Mouse (Mus musculus) lung, postnatal 0 days (tissue): ENCODE data around the gene Col4a4. TPM values are rescaled to one million over a fixed set of nuclear protein-coding genes. Genes with fewer than 3 reads are reported as not detected.
A peak's percentile ranks its signal among the peaks of the same experiment; 100 is the strongest.

ENCODE experiments used
- ATAC-seq: fragments of 200-750 bp; cut with Nextera tagmentation; 2 replicates; pipeline ENCODE4 v1.8.0; 2017; ENCODE audit warnings: moderate library complexity
- DNase-seq: peaks from one replicate; pipeline ENCODE4 v3.0.0-alpha.2; 2016; ENCODE audit warnings: low spot score
- H3K27ac ChIP-seq: fragments of 300-500 bp; sonication (generic); 2 replicates; pipeline ENCODE4 v1.5.1; 2014; ENCODE audit warnings: antibody characterized with exemption, mild to moderate bottlenecking, low read length, mixed read lengths
- H3K27me3 ChIP-seq: fragments of 300-500 bp; sonication (generic); replicated peaks from 2 replicates; pipeline ENCODE4 v1.6.1; 2014; ENCODE audit warnings: low read length, mixed read lengths; ENCODE audit not compliant: insufficient read depth
- H3K36me3 ChIP-seq: fragments of 300-500 bp; sonication (generic); 2 replicates; pipeline ENCODE4 v1.6.1; 2014; ENCODE audit warnings: low read length, mixed read lengths; ENCODE audit not compliant: insufficient read depth
- H3K4me1 ChIP-seq: fragments of 300-500 bp; sonication (generic); 2 replicates; pipeline ENCODE4 v1.6.1; 2014; ENCODE audit warnings: antibody characterized with exemption, low read depth, low read length, mixed read lengths; ENCODE audit not compliant: insufficient read depth
- H3K4me2 ChIP-seq: fragments of 300-500 bp; sonication (generic); replicated peaks from 2 replicates; pipeline ENCODE4 v1.6.1; 2014; ENCODE audit warnings: low read depth, mild to moderate bottlenecking, low read length, moderate library complexity, mixed read lengths
- H3K4me3 ChIP-seq: fragments of 300-500 bp; sonication (generic); 2 replicates; pipeline ENCODE4 v1.5.1; 2014; ENCODE audit warnings: low read depth, low read length
- H3K9ac ChIP-seq: fragments of 300-500 bp; sonication (generic); replicated peaks from 2 replicates; pipeline ENCODE4 v1.6.1; 2014; ENCODE audit warnings: low read depth, mild to moderate bottlenecking
- H3K9me3 ChIP-seq: fragments of 300-500 bp; sonication (generic); 2 replicates; pipeline ENCODE4 v1.6.1; 2016; ENCODE audit warnings: low read length, mixed read lengths
- CTCF ChIP-seq: IDR thresholded peaks from 2 replicates; pipeline ENCODE4 v1.5.1; 2016; ENCODE audit warnings: antibody characterized with exemption, mild to moderate bottlenecking
- EP300 ChIP-seq: IDR thresholded peaks from 2 replicates; pipeline ENCODE4 v1.6.1; 2016; ENCODE audit warnings: antibody characterized with exemption, mild to moderate bottlenecking, control low read depth
- WGBS: fragments of 180-500 bp; shearing (Covaris S2); extraction: QIAGEN DNeasy Blood & Tissue Kit; methylation state at CpG from one replicate; pipeline ENCODE4 v1.1.7; 2014; 5-methylcytosine and 5-hydroxymethylcytosine counted together
- polyA plus RNA-seq: library from polyadenylated mRNA; unstranded; fragments of >200 nt; fragmentation: Nextera tagmentation; extraction: Ambion mirVana; gene quantifications from 2 replicates; pipeline ENCODE4 v1.2.1, GENCODE M21; 2015

The Col4a4 gene
- 67.3 and 78.7 TPM in 2 replicates for polyA plus RNA-seq

DNA sequence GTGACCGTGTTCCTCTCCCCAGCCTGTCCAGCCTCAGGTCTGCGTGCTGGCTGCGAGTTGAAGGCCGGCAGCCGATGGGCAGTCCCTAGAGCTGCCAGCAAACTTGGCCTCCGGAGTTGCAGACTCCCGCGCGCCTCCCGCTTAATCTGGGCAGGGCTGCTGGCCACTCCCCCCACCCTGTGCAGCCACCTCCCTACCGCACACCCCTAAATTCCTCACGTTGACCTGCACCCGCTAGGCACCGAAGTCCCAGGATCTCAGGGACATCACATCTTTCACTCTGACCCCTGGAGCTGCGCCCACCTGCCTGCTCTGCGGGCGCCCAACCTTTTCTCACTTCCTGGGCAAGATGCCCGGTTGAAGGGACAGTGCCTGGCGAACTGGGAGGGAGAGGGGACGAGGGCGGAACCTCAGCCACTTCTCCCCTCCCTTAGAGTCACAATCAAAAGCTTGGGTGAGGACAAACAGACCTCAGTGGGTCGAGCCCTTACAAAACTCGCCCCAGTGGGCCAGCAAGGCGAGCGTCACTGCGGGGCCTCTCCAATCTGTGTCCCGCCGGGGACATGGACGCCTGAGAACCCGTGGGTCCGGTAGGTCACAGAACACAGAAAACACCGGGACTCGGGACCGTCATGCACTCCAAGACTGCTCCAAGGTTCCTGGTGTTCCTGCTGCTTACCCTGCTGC is at the start of gene Col4a4, which contains the start of gene Col4a3:
TSS of gene Col4a4 (minus strand) at position 137 of the 687 bp plus-strand sequence.
TSS of gene Col4a3 (plus strand) at position 209 of the 687 bp plus-strand sequence.
- no peak for TF ChIP-seq CTCF
- peak; percentile 13; the same call in 1 of the 2 replicates for TF ChIP-seq EP300
- Histone ChIP-seq H3K9ac (peak within 1 kb of the TSS; percentile 36), H3K4me3 (peak within 1 kb of the TSS; percentile 41), H3K4me1 (peaks cover 8% of the 10 kb centered on the region; the same call in 1 of the 2 replicates), H3K9me3 (no peaks in the 10 kb centered on the region), H3K27ac (peak within 1 kb of the TSS; percentile 58), H3K4me2 (peak within 1 kb of the TSS; percentile 73), H3K27me3 (no peaks in the 10 kb centered on the region), H3K36me3 (no peaks in the 10 kb centered on the region)
- peak; percentile 92 for ATAC-seq
- 2% methylated on average over 34 of the region's 34 CpGs for WGBS
- peak; percentile 68 for DNase-seq

DNA sequence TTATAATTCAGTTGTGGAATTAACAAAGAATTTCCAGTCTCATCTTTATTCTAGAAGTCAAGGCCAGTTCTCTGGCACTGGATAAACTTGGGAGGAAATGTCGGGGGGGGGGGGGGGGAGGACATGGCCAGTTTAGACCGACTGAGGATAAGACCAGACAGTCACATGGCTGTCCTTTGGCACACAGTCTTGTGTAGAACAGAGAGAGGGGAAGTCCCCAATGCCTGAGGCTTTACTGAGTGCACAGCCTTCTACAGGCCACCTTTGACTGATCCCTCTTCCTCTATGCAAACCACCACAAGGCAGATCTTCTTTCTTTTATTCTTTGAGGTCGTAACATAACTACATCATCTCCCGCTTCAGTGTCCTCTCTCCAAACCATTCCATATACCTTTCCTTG is 49.7 kb upstream of the Col4a4 start:
- Histone ChIP-seq H3K9ac (no peak overlapping the region), H3K36me3 (no peaks in the 10 kb centered on the region), H3K4me2 (no peak overlapping the region), H3K27me3 (no peaks in the 10 kb centered on the region), H3K4me3 (no peak overlapping the region), H3K27ac (no peak overlapping the region), H3K9me3 (no peaks in the 10 kb centered on the region), H3K4me1 (no peaks in the 10 kb centered on the region)
- TF ChIP-seq EP300: no peak
- TF ChIP-seq CTCF: no peak
- ATAC-seq (no peak; the same call in 1 of the 2 replicates), DNase-seq (no peak)
- WGBS: 71% methylated on average over 3 of the region's 4 CpGs

DNA sequence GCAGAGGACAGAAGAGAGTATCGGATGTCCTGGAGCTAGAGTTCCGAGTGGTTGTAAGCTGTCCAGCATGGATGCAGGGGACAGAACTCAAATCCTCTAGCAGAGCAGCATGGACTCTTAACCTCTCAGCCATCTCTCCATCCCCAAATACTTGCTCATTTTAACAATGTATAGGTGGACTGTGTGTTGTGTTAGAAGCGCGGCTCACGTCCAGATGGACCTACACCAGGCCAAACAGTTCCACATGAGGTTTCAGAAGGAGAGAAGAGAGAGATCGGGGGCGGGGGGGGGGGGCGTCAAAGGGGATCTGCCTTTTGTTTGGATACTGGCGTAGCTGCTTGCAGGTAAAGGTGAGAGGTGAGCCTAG is 48.6 kb upstream of the Col4a4 start:
- Histone ChIP-seq H3K36me3 (no peaks in the 10 kb centered on the region), H3K27me3 (no peaks in the 10 kb centered on the region), H3K9me3 (no peaks in the 10 kb centered on the region), H3K9ac (no peak overlapping the region), H3K27ac (no peak overlapping the region), H3K4me1 (no peaks in the 10 kb centered on the region), H3K4me3 (no peak overlapping the region), H3K4me2 (no peak overlapping the region)
- no peak for ATAC-seq
- TF ChIP-seq CTCF: no peak
- TF ChIP-seq EP300: no peak
- WGBS: 84% methylated on average over 9 of the region's 9 CpGs
- no peak for DNase-seq

DNA sequence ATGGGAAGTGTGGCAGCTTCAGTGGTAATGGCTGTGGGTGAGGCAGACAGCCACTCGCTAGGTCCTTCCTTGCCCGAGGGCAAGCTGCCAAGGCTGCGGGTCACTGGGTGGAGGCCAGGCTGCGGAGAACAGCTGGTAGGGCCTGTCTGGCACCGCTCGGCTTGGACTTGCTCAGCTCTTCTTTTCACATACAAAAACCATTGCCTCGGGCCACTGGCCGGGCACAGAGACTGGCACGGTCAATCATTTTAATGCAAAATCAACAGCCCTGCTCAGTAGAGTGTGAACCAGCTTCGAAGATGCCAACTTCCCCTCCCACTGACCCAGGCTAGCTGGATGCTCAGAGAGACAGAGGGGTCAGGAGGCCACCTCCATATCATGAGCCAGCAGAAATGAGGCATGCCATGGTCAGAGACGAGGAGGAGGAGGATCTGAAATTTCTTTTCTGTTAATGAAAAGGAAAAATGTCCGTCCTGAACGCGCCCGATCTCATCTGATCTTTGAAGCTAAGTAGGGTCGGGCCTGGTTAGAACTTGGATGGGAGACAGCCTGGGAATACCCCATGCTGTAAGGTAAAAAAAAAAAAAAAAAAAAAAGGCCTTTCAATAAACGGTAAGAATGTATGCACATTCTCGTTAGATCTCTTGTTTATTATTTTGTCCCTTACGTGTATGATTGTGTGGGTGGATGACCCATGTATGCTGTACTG is 48.0 kb upstream of the Col4a4 start:
- WGBS: 55% methylated on average over 19 of the region's 19 CpGs
- no peaks in the 10 kb centered on the region for H3K27me3 ChIP-seq
- H3K36me3 ChIP-seq: no peaks in the 10 kb centered on the region
- DNase-seq (peak; percentile 23), ATAC-seq (peak; percentile 38; the same call in 1 of the 2 replicates)
- H3K4me1 ChIP-seq: no peaks in the 10 kb centered on the region
- H3K9ac ChIP-seq: no peak overlapping the region
- TF ChIP-seq CTCF (no peak), EP300 (no peak)
- H3K4me3 ChIP-seq: no peak overlapping the region
- H3K4me2 ChIP-seq: no peak overlapping the region
- H3K27ac ChIP-seq: no peak overlapping the region
- H3K9me3 ChIP-seq: no peaks in the 10 kb centered on the region

DNA sequence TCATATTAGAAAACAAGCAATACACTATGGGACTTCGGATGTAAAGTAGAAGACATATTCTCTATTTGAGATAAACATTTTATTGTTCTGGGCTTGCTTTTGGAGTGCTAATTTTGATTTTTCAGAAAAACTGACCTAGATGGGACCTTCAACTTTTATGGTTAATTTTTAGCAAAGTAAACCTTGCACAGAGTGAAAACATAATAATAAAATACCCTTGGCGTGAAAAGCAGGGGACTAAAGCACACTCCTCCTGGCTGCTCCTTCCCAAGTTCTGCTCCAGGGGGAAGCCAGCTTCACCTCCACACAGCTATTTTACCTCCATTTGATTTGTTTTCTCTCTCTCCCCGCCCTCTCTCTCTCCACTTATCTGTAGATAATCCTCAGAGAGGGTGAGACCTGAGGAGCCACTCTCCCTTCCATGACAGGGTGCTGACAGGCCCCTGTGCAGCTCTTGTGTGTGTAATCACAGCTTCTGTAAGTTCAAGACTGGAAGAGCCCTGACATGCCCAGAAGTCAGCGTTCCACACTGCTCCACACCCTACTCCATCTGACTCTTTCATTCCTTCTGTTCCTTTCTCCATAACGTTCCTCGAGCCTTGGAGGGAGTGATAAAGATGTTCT is 44.6 kb upstream of the Col4a4 start:
- Histone ChIP-seq H3K9me3 (no peaks in the 10 kb centered on the region), H3K27me3 (no peaks in the 10 kb centered on the region), H3K4me3 (no peak overlapping the region), H3K9ac (no peak overlapping the region), H3K4me1 (no peaks in the 10 kb centered on the region), H3K4me2 (no peak overlapping the region), H3K36me3 (no peaks in the 10 kb centered on the region), H3K27ac (no peak overlapping the region)
- ATAC-seq: no peak
- 23% methylated on average over 6 of the region's 6 CpGs for WGBS
- no peak for DNase-seq
- no peak for TF ChIP-seq EP300
- TF ChIP-seq CTCF: no peak

DNA sequence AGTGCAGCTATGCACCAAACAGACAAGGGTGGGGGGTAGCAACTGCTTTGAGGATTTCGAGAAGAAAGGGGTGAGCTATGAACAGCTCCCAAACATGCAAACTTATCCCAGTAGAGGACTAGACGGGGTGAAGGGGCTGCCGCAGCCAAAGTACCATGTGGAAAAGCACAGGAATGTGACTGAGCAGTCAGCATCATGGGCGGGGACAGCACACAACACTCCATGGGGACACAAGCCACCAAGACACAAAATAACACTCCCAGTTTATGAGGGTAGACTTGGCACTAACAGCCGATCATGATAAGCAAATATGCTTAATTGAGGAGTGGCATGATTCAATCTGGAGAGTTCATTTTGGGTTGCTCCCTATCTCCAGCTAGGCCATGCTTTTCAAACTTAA is 42.8 kb upstream of the Col4a4 start:
- H3K9ac ChIP-seq: no peak overlapping the region
- H3K27ac ChIP-seq: no peak overlapping the region
- DNase-seq (no peak), ATAC-seq (peak; percentile 61)
- H3K9me3 ChIP-seq: no peaks in the 10 kb centered on the region
- H3K4me2 ChIP-seq: no peak overlapping the region
- H3K4me1 ChIP-seq: no peaks in the 10 kb centered on the region
- H3K27me3 ChIP-seq: no peaks in the 10 kb centered on the region
- WGBS: 60% methylated on average over 5 of the region's 5 CpGs
- no peak overlapping the region for H3K4me3 ChIP-seq
- TF ChIP-seq EP300 (no peak), CTCF (no peak)
- H3K36me3 ChIP-seq: no peaks in the 10 kb centered on the region
